Mouse (Mus musculus) liver, embryonic 15.5 days (tissue): Measurements from ENCODE around the gene Pawr. TPM values are rescaled to one million over a fixed set of nuclear protein-coding genes. Genes with fewer than 3 reads are reported as not detected.
A peak's percentile ranks its signal among the peaks of the same experiment; 100 is the strongest.

Experiments
- ATAC-seq: fragments of 200-750 bp; cut with Nextera tagmentation; 2 replicates; pipeline ENCODE4 v1.8.0; 2017; ENCODE audit warnings: moderate number of reproducible peaks, mild to moderate bottlenecking, moderate library complexity; ENCODE audit not compliant: insufficient read depth
- H3K27ac ChIP-seq: fragments of 300-500 bp; sonication (generic); replicated peaks from 2 replicates; pipeline ENCODE4 v1.5.1; 2015; ENCODE audit warnings: mild to moderate bottlenecking, inconsistent platforms
- H3K27me3 ChIP-seq: fragments of 300-500 bp; sonication (generic); 2 replicates; pipeline ENCODE4 v1.6.1; 2015; ENCODE audit warnings: mild to moderate bottlenecking, inconsistent platforms
- H3K36me3 ChIP-seq: fragments of 300-500 bp; sonication (generic); replicated peaks from 2 replicates; pipeline ENCODE4 v1.6.1; 2015; ENCODE audit warnings: moderate library complexity, mild to moderate bottlenecking, inconsistent platforms
- H3K4me1 ChIP-seq: fragments of 300-500 bp; sonication (generic); replicated peaks from 2 replicates; pipeline ENCODE4 v1.6.1; 2015; ENCODE audit warnings: inconsistent platforms
- H3K4me2 ChIP-seq: fragments of 300-500 bp; sonication (generic); 2 replicates; pipeline ENCODE4 v1.6.1; 2015; ENCODE audit warnings: moderate library complexity, mild to moderate bottlenecking, inconsistent platforms
- H3K4me3 ChIP-seq: fragments of 300-500 bp; sonication (generic); replicated peaks from 2 replicates; pipeline ENCODE4 v1.5.1; 2015; ENCODE audit warnings: mild to moderate bottlenecking, inconsistent platforms
- H3K9ac ChIP-seq: fragments of 300-500 bp; sonication (generic); 2 replicates; pipeline ENCODE4 v1.6.1; 2015; ENCODE audit warnings: moderate library complexity, mild to moderate bottlenecking, inconsistent platforms
- H3K9me3 ChIP-seq: fragments of 300-500 bp; sonication (generic); replicated peaks from 2 replicates; pipeline ENCODE4 v1.6.1; 2016; ENCODE audit warnings: inconsistent platforms
- WGBS: fragments of 180-500 bp; shearing (Covaris S2); methylation state at CpG from one replicate; pipeline ENCODE4 v1.1.7; 2015; ENCODE audit warnings: mixed read lengths; ENCODE audit not compliant: insufficient replicate concordance; 5-methylcytosine and 5-hydroxymethylcytosine counted together
- polyA plus RNA-seq: library from polyadenylated mRNA; unstranded; fragments of >200 nt; fragmentation: Nextera tagmentation; extraction: Ambion mirVana; gene quantifications from 2 replicates; pipeline ENCODE4 v1.2.1, GENCODE M21; 2015

The Pawr gene
- polyA plus RNA-seq, 1 experiment from 2014 or later = 4.1 TPM

DNA sequence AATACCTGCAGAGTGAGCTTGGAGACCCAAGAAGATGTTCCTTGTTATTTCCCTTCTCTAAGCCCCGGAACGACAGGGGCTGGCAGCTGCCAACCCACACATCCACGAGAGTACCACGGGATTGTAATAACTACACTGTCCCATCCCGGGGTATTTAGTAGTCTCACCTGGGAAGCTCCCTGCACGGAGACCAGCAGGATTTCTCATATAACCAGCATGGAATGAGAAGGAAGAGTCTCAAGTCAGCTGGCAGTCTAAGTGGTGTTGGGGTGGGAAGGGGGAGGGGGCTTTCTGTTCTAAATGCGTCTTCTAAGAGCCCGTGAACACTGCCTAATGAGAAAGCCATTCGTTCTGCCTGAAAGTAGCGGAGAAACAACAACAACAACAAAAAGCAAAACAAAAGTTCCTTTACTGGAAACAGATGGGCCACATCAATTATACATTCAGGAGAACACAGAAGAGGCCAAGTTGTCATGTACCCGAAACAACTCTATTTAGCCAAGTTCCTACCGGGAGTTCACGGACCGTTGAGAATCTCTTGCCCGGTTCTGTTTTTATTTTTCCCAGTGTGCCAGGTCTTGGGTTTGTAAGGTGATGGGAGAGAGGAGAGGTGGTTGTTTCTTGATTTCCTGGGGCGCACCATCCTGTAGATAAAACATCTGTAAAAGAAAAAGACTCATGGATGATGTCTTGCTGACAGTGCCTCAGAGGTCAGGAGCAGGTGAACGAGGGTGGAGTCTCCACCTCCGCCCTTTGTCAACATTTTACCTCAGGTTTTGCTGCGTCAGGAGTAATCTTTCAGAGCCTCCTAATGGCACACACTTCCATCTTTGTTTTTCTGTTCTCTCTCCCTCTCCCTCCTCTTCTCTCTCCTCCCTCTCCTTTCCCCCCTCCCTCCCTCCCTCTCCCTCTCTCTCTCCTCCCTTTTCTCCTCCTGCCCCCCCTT, 112.3 kb downstream of the Pawr start:
- no peaks in the 10 kb centered on the region for H3K9me3 ChIP-seq
- H3K27ac ChIP-seq = no peak overlapping the region
- no peaks in the 10 kb centered on the region for H3K27me3 ChIP-seq
- no peak overlapping the region for H3K4me3 ChIP-seq
- ATAC-seq = no peak
- no peak overlapping the region for H3K9ac ChIP-seq
- H3K4me2 ChIP-seq = no peak overlapping the region
- WGBS = 60% methylated on average over 19 of the region's 19 CpGs
- peaks cover 21% of the 10 kb centered on the region for H3K4me1 ChIP-seq
- H3K36me3 ChIP-seq = no peaks in the 10 kb centered on the region

DNA sequence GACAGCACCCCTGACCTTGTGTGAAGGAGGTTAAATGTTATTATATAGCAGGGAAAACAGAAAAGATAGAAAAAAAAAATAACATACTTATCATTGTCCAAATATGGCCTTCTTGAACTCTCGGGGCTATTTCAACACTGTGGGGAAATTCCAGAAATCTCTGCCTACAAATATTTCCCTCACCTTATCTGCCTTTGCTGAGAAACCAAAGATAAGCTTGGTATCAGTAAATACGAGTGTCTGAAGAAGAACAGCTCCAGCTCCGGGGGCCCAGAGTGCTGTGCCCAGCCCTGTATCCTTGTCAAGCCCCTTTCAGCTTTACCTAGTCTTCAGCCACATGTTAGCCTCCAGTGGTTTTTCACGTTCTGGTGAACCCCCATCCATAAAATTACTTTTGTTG, 113.2 kb downstream of the Pawr start:
- Histone ChIP-seq H3K9me3 (no peaks in the 10 kb centered on the region), H3K27me3 (no peaks in the 10 kb centered on the region), H3K27ac (0 out of 2 replicates have a peak overlapping the region, but pooled peaks have one; percentile 25), H3K36me3 (no peaks in the 10 kb centered on the region), H3K4me2 (peak overlapping the region; percentile 67; the same call in 1 of the 2 replicates), H3K4me3 (no peak overlapping the region), H3K4me1 (peaks cover 21% of the 10 kb centered on the region), H3K9ac (no peak overlapping the region)
- no peak for ATAC-seq
- 18% methylated on average over 4 of the region's 4 CpGs for WGBS

DNA sequence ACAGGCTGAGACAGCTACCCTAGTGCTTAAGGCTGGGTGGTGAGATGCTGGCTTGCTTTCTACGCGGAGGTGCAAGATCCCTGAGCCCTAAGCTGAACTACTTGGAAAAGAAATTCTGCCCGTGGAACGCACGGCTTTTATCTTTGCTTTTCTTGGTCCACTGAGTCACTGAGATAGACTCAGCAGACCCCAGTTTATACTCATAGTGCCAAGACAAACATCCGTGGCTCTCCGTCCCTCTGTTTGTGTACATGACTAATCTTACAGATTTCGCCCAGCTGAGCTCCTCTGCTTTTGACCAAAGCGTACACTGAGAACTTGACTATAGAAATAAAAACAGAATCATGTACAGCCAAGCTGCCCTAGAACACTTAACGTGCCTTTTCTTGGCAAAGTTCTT, 113.7 kb downstream of the Pawr start:
- WGBS = 50% methylated on average over 10 of the region's 10 CpGs
- no peaks in the 10 kb centered on the region for H3K9me3 ChIP-seq

DNA sequence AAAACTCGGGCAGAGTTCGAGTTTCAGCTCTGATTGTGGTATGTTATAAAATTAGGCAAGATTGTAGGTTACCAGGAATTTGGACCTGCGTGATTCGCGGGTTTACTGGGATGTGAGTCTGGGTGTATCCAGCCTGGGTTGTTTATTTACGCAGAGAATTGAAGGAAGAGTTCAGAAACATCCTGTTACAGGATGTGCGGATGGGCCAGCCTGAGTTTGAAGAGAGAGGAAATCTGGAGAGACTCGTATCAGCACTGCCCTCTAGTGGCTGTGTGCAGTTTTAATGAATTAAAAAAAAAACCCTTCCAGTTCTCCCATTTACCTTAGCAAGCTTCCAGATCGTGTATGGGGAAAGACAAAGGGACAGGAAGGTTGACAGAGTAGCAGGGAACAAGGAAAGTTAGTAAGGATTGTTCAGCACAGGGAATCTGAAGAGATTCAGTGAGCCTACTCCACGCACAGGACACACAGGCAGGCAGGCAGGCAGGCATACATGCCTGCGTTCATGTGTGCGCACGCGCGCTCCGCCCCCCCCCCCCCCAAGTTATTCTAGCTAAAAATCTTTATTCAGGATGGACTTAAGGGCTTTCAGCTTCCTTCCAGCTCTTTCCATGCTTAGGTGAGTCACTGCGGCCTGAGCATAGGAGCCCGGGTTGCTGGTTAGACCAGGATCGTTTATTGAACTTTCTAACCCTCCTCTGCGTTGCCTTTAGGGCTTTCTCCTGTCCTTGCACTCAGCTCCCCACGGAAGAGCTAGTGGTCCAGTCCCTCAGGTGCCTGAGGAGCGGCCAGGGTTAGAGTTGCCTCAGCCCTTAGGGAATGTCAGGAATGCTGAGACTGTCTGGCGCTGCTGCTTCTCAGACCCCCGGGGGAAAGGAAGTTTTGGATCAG, 114.4 kb downstream of the Pawr start:
- Histone ChIP-seq H3K27me3 (no peaks in the 10 kb centered on the region), H3K4me1 (peaks cover 21% of the 10 kb centered on the region), H3K36me3 (no peaks in the 10 kb centered on the region), H3K4me2 (peak overlapping the region; percentile 67), H3K9me3 (no peaks in the 10 kb centered on the region), H3K27ac (0 out of 2 replicates have a peak overlapping the region, but pooled peaks have one; percentile 25), H3K4me3 (peak overlapping the region; percentile 43), H3K9ac (no peak overlapping the region)
- 5% methylated on average over 24 of the region's 24 CpGs for WGBS
- ATAC-seq = peak; percentile 46; the same call in 1 of the 2 replicates

More for the DNA sequence above, 113.7 kb downstream of the Pawr start:
- H3K27me3 ChIP-seq = no peaks in the 10 kb centered on the region
- no peak overlapping the region for H3K9ac ChIP-seq
- H3K4me1 ChIP-seq = peaks cover 21% of the 10 kb centered on the region
- 0 out of 2 replicates have a peak overlapping the region, but pooled peaks have one; percentile 25 for H3K27ac ChIP-seq
- peak overlapping the region; percentile 43; the same call in 1 of the 2 replicates for H3K4me3 ChIP-seq
- ATAC-seq = no peak
- H3K36me3 ChIP-seq = no peaks in the 10 kb centered on the region
- H3K4me2 ChIP-seq = peak overlapping the region; percentile 67

DNA sequence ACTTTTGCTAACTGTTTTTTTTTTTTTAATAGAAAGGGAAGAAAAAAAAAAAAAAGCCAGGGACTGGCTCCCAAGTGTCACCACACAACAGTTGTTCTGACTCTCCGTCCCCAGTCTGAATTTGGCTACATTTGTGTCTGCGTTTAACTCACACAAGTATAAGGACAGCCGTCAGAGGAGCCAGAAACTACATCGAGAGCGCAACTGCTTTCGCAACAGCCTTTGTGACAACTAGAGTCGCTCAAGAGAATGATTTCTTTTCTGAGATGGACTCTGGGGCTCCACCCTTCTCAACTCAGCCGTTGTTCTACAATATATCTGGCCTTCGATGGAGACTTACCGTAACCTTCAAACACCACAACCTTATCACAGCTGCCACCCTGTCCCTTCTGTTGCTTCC, 115.3 kb downstream of the Pawr start:
- 19% methylated on average over 10 of the region's 10 CpGs for WGBS
- Histone ChIP-seq H3K9ac (no peak overlapping the region), H3K27me3 (no peaks in the 10 kb centered on the region), H3K4me1 (peaks cover 21% of the 10 kb centered on the region), H3K4me3 (no peak overlapping the region), H3K9me3 (no peaks in the 10 kb centered on the region), H3K4me2 (peak overlapping the region; percentile 67), H3K27ac (no peak overlapping the region), H3K36me3 (no peaks in the 10 kb centered on the region)
- ATAC-seq = no peak

DNA sequence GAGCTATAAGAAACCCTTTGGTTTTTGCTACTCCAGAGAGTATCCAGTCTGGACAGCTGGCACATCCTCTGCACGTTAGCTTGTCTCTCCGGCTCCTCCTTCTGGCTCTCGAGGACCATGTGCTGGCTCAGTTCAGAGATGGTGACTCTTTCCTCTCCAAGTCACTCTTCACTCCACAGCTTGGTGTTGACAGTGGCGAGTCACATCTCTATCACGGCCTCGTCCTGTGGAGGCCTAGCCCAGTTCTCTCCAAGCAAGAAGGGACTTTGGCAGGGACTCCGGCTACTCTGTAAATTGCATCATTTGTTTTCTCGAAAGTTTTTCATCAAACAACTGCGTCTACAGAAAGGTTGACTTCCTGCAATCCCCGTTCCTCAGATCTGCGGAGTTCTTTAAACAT, 116.5 kb downstream of the Pawr start:
- WGBS = 66% methylated on average over 11 of the region's 11 CpGs
- Histone ChIP-seq H3K36me3 (no peaks in the 10 kb centered on the region), H3K4me3 (no peak overlapping the region), H3K4me1 (peaks cover 21% of the 10 kb centered on the region), H3K9me3 (no peaks in the 10 kb centered on the region), H3K9ac (no peak overlapping the region), H3K27me3 (no peaks in the 10 kb centered on the region), H3K27ac (no peak overlapping the region), H3K4me2 (no peak overlapping the region)
- no peak for ATAC-seq

DNA sequence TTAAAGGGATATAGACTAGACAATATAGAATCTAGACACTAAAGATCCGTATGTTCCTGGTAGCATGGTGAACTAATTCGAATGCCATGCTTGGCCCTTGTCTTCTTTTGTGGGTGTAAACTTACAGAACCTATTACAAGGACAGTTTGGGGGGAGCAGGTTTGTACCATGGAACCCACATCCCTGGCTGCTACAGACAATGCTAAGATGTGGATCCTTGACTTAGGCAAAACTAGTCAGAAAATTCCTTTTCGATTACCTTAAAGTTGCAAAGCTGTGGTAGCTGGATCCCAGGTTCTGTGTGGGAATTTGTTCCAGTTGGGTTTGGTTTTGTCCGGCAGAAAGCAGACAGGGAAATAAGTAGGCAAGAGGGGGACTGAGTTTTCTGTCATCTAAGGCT, 118.5 kb downstream of the Pawr start:
- Histone ChIP-seq H3K27ac (no peak overlapping the region), H3K36me3 (no peaks in the 10 kb centered on the region), H3K9ac (no peak overlapping the region), H3K4me3 (no peak overlapping the region), H3K9me3 (no peaks in the 10 kb centered on the region), H3K4me1 (peaks cover 29% of the 10 kb centered on the region), H3K4me2 (no peak overlapping the region), H3K27me3 (no peaks in the 10 kb centered on the region)
- WGBS = 68% methylated on average over 4 of the region's 4 CpGs
- no peak for ATAC-seq

DNA sequence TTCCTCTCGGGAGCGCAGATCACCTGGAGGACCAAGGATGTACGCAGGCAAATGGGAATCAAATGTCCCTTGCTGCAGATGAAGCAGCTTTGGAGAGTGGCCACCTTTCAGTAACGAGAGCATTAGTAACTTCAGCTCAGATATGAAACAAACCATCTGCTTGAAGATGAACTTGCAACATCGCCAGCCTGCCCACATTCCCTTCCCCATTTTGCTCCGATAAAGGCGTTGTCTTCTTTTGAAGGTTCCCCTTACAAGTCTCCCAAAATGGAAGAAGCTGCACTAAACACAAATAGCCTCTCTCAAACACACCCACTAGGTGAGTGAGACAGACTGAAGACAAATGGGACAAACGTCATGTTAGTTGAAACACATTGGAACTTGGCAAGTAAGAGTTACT, 119.6 kb downstream of the Pawr start:
- no peak overlapping the region for H3K9ac ChIP-seq
- no peaks in the 10 kb centered on the region for H3K9me3 ChIP-seq
- H3K4me3 ChIP-seq = no peak overlapping the region
- H3K36me3 ChIP-seq = no peaks in the 10 kb centered on the region
- 72% methylated on average over 8 of the region's 8 CpGs for WGBS
- peaks cover 23% of the 10 kb centered on the region for H3K4me1 ChIP-seq
- no peak overlapping the region for H3K27ac ChIP-seq
- H3K4me2 ChIP-seq = no peak overlapping the region
- ATAC-seq = no peak
- H3K27me3 ChIP-seq = no peaks in the 10 kb centered on the region

DNA sequence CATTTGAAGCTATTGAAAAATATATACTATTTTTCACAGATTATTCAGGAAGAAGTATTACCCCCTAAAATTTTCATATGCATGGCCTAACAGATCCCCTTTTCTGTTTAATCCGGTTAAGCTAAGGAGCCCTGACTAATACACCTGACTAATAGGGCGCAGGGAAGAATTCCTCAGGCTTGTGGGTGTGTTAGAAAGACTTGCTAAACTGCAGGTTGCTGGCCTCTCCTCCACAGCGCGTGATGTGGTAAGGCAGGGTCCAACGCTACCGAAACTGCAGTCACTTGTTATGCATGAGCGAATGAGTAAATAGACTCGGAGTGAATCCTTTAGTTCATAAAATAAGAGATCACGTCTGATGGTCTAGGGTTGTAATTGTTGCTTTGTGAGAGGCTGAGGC, 120.5 kb downstream of the Pawr start:
- ATAC-seq = no peak
- Histone ChIP-seq H3K9ac (no peak overlapping the region), H3K4me2 (no peak overlapping the region), H3K36me3 (no peaks in the 10 kb centered on the region), H3K4me1 (peaks cover 14% of the 10 kb centered on the region), H3K9me3 (no peaks in the 10 kb centered on the region), H3K27ac (no peak overlapping the region), H3K27me3 (no peaks in the 10 kb centered on the region), H3K4me3 (no peak overlapping the region)
- WGBS = 82% methylated on average over 9 of the region's 9 CpGs

DNA sequence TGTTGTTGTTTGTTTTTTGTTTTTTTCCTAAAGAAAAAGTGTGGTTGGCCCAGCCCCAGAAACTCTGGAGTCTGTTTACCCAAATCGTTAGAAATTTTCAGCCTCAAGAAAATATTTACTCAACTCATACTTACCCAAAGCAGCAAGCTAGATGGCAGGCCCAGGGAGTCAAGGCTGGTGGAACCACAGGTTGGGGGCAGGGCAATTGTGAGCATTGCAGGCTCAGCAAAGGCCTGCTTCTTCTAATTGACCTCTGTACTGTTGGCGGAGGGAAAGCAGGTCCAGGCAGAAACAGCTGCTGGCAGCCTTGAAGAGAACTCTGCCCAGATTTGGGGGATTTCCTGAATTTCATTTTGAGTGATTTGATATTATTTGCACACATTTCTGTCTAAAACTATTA, 121.6 kb downstream of the Pawr start:
- 0 out of 2 replicates have a peak, but pooled peaks have one; percentile 41 for ATAC-seq
- no peak overlapping the region for H3K4me2 ChIP-seq
- no peak overlapping the region for H3K9ac ChIP-seq
- no peak overlapping the region for H3K4me3 ChIP-seq
- 59% methylated on average over 2 of the region's 2 CpGs for WGBS
- no peaks in the 10 kb centered on the region for H3K9me3 ChIP-seq
- no peaks in the 10 kb centered on the region for H3K36me3 ChIP-seq
- H3K27ac ChIP-seq = no peak overlapping the region
- H3K4me1 ChIP-seq = peaks cover 11% of the 10 kb centered on the region
- no peaks in the 10 kb centered on the region for H3K27me3 ChIP-seq

DNA sequence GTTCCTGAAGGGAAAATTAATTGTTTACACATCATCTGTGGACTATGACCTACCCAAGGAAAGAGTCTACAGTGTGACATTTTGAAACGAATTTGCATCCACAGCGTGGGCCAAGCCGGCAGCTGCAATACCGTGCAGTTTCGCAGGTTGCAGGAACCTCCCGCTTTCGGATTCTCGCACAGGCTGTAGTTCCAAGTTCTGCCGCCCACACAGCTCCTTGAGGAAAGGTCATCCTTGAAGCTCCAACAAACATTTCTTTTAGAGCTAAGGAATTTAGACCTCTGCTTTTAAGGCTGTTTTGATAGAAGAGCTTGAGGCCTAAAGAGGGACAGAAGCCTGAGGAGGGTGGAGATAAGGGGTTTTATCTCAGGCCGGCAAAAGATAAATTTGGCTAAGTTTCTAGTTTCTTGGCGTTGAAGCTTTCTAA, 122.8 kb downstream of the Pawr start:
- Histone ChIP-seq H3K9ac (no peak overlapping the region), H3K27ac (no peak overlapping the region), H3K4me1 (peaks cover 11% of the 10 kb centered on the region), H3K36me3 (no peaks in the 10 kb centered on the region), H3K27me3 (no peaks in the 10 kb centered on the region), H3K9me3 (no peaks in the 10 kb centered on the region), H3K4me3 (no peak overlapping the region), H3K4me2 (no peak overlapping the region)
- 65% methylated on average over 11 of the region's 11 CpGs for WGBS
- no peak for ATAC-seq
